Mouse (Mus musculus) splenic B cell, adult 2 months (primary cell): Measurements from ENCODE around the gene Snx13.

ENCODE experiments used
- DNase-seq: peaks from one replicate; pipeline ENCODE4 v3.0.0-alpha.2; 2011; ENCODE audit warnings: low read depth, low spot score
- H3K27me3 ChIP-seq: 2 replicates; pipeline ENCODE4 v1.6.1; 2012; ENCODE audit warnings: mild to moderate bottlenecking, low read length, moderate library complexity, mixed read lengths; ENCODE audit not compliant: control insufficient read depth, poor library complexity, insufficient read depth, severe bottlenecking
- H3K36me3 ChIP-seq: 2 replicates; pipeline ENCODE4 v1.6.1; 2012; ENCODE audit warnings: mild to moderate bottlenecking, low read length, moderate library complexity, mixed read lengths; ENCODE audit not compliant: control insufficient read depth, poor library complexity, insufficient read depth, severe bottlenecking

Snx13 gene

GRCm38 (mm10) chr12:35025916-35026432, 21.0 kb upstream of the Snx13 start:
- Histone ChIP-seq H3K27me3 (no peaks in the 10 kb centered on the region), H3K36me3 (no peaks in the 10 kb centered on the region)
- DNase-seq = peak; percentile 59

- H3K27me3 ChIP-seq = no peaks in the 10 kb centered on the region
- no peak for DNase-seq
- no peaks in the 10 kb centered on the region for H3K36me3 ChIP-seq
These were observed 19.5 kb upstream of the Snx13 start for GRCm38 (mm10) chr12:35027533-35027932.

GRCm38 (mm10) chr12:35038668-35039570, 8.1 kb upstream of the Snx13 start:
- peak; percentile 50 for DNase-seq
- H3K36me3 ChIP-seq = no peaks in the 10 kb centered on the region
- H3K27me3 ChIP-seq = no peaks in the 10 kb centered on the region

GRCm38 (mm10) chr12:35039571-35039936, 7.4 kb upstream of the Snx13 start:
- peak; percentile 49 for DNase-seq
- H3K27me3 ChIP-seq = no peaks in the 10 kb centered on the region
- H3K36me3 ChIP-seq = no peaks in the 10 kb centered on the region

- no peaks in the 10 kb centered on the region for H3K36me3 ChIP-seq
- peak; percentile 31 for DNase-seq
- H3K27me3 ChIP-seq = no peaks in the 10 kb centered on the region
These were observed 5.0 kb upstream of the Snx13 start for GRCm38 (mm10) chr12:35041964-35042363.

- H3K27me3 ChIP-seq = no peaks in the 10 kb centered on the region
- peak; percentile 33 for DNase-seq
- H3K36me3 ChIP-seq = no peaks in the 10 kb centered on the region
These were observed 532 bp upstream of the Snx13 start for GRCm38 (mm10) chr12:35046310-35046998.

- peak; percentile 58 for DNase-seq
- H3K36me3 ChIP-seq = no peaks in the 10 kb centered on the region
- H3K27me3 ChIP-seq = no peaks in the 10 kb centered on the region
These were observed 587 bp downstream of the Snx13 start for GRCm38 (mm10) chr12:35047320-35048225.

- DNase-seq = no peak
- H3K27me3 ChIP-seq = no peaks in the 10 kb centered on the region
- no peaks in the 10 kb centered on the region for H3K36me3 ChIP-seq
These were observed 1.9 kb downstream of the Snx13 start for GRCm38 (mm10) chr12:35048891-35049290.

- no peak for DNase-seq
- H3K36me3 ChIP-seq = no peaks in the 10 kb centered on the region
- H3K27me3 ChIP-seq = no peaks in the 10 kb centered on the region
These were observed 3.5 kb downstream of the Snx13 start for GRCm38 (mm10) chr12:35050501-35050900.

- H3K36me3 ChIP-seq = no peaks in the 10 kb centered on the region
- peak; percentile 31 for DNase-seq
- H3K27me3 ChIP-seq = no peaks in the 10 kb centered on the region
These were observed 4.2 kb downstream of the Snx13 start for GRCm38 (mm10) chr12:35050964-35051758.

GRCm38 (mm10) chr12:35054420-35054819, 7.4 kb downstream of the Snx13 start:
- no peaks in the 10 kb centered on the region for H3K27me3 ChIP-seq
- no peaks in the 10 kb centered on the region for H3K36me3 ChIP-seq
- DNase-seq = no peak

DNA sequence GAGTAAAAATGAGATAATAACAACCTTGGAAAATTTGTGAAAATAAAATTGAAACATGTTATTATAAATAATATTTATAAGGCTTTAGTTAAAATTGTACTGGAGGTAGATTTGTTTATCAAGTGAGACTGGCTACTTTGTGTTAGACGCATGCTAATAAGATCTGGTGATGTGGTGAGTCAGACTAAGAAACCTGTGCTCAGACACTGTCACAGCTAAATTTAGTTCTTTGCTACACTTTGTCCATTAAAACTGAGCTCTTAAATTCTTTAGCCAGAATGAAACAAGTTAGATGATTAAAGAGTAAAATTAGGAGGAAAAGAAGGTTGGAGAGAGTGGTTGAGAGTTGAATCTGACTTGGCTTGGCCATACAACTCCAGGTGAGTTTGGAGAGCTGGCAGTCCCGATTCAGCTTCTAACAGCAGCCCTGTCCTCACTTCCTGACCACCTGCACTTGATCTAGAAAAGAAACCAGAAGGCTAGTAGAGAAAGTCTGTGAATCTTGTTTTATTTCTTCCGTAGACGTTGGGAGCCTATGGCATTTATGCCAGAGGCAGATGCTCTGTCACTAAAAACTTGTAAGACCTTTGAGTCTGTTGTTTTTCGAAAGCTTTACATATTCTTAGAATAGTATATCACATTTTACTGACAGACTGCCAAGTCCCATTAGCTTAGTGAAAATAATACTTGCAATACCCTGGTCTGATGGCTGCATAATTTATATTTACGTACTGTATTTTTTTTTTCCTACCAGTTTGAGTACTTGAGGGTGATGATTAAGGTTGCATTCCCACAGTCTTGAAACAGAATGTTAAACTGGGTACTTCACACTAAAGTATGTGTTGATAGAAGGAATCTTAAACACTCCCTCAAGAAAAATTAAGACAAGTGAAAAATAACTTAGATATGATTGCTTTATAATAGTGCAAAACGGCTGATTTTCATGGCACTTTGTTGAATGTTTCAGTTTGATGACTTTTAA, 8.4 kb downstream of the Snx13 start:
- Histone ChIP-seq H3K36me3 (no peaks in the 10 kb centered on the region), H3K27me3 (no peaks in the 10 kb centered on the region)
- no peak for DNase-seq
